Mouse (Mus musculus): ENCODE data around the gene Mpo. TPM values are rescaled to one million over a fixed set of nuclear protein-coding genes. Genes with fewer than 3 reads are reported as not detected.

The Mpo gene
- polyA plus RNA-seq, 1 experiment from 2014 or later, result 0.51 TPM

- WGBS, result 14% methylated on average over 31 of the region's 32 CpGs
- ATAC-seq (ENCODE audit: low FRiP score), result 0 out of 2 replicates have a peak, but pooled peaks have one; percentile 54
- H3K36me3 ChIP-seq, result peaks cover 50% of the 10 kb centered on the region
Measured at GRCm38 (mm10) chr11:87778100-87778765, 15.1 kb upstream of the Mpo start.

GRCm38 (mm10) chr11:87778915-87779314 lies 14.5 kb upstream of the Mpo start:
- Histone ChIP-seq H3K36me3 (peaks cover 49% of the 10 kb centered on the region), H3K4me1 (peaks cover 8% of the 10 kb centered on the region; the same call in 1 of the 2 replicates), H3K27me3 (replicated peaks) (peaks cover 8% of the 10 kb centered on the region; the same call in 1 of the 2 replicates), H3K4me3 (replicated peaks) (no peak overlapping the region), H3K9ac (replicated peaks) (0 out of 2 replicates have a peak overlapping the region, but pooled peaks have one; percentile 3), H3K27ac (replicated peaks) (no peak overlapping the region), H3K9me3 (replicated peaks) (no peaks in the 10 kb centered on the region), H3K4me2 (peak overlapping the region; percentile 59)
- ATAC-seq (ENCODE audit: low FRiP score), result 0 out of 2 replicates have a peak, but pooled peaks have one; percentile 7
- WGBS, result 51% methylated on average over 12 of the region's 12 CpGs

More at GRCm38 (mm10) chr11:87778100-87778765, 15.1 kb upstream of the Mpo start:
- H3K4me1 ChIP-seq, result peaks cover 8% of the 10 kb centered on the region; the same call in 1 of the 2 replicates
- H3K4me3 ChIP-seq (replicated peaks), result peak overlapping the region; percentile 26
- H3K4me2 ChIP-seq, result peak overlapping the region; percentile 59
- H3K27me3 ChIP-seq (replicated peaks), result peaks cover 8% of the 10 kb centered on the region; the same call in 1 of the 2 replicates
- no peak overlapping the region; the same call in 1 of the 2 replicates for H3K9ac ChIP-seq (replicated peaks)
- no peaks in the 10 kb centered on the region for H3K9me3 ChIP-seq (replicated peaks)
- no peak overlapping the region for H3K27ac ChIP-seq (replicated peaks)

GRCm38 (mm10) chr11:87779392-87779791 lies 14.0 kb upstream of the Mpo start:
- H3K4me3 ChIP-seq (replicated peaks), result no peak overlapping the region
- no peak overlapping the region for H3K9ac ChIP-seq (replicated peaks)
- ATAC-seq (ENCODE audit: low FRiP score), result no peak
- H3K27me3 ChIP-seq (replicated peaks), result peaks cover 8% of the 10 kb centered on the region; the same call in 1 of the 2 replicates
- no peak overlapping the region for H3K27ac ChIP-seq (replicated peaks)
- no peak overlapping the region for H3K4me2 ChIP-seq
- 83% methylated on average over 4 of the region's 4 CpGs for WGBS
- H3K4me1 ChIP-seq, result peaks cover 8% of the 10 kb centered on the region; the same call in 1 of the 2 replicates
- no peaks in the 10 kb centered on the region for H3K9me3 ChIP-seq (replicated peaks)
- H3K36me3 ChIP-seq, result peaks cover 52% of the 10 kb centered on the region

- H3K27ac ChIP-seq (replicated peaks), result no peak overlapping the region
- no peak overlapping the region for H3K4me2 ChIP-seq
- no peak overlapping the region for H3K4me3 ChIP-seq (replicated peaks)
- 87% methylated on average over 8 of the region's 8 CpGs for WGBS
- peaks cover 8% of the 10 kb centered on the region; the same call in 1 of the 2 replicates for H3K4me1 ChIP-seq
- H3K9ac ChIP-seq (replicated peaks), result no peak overlapping the region
- no peak for ATAC-seq (ENCODE audit: low FRiP score)
- peaks cover 59% of the 10 kb centered on the region for H3K36me3 ChIP-seq
- H3K27me3 ChIP-seq (replicated peaks), result peaks cover 8% of the 10 kb centered on the region; the same call in 1 of the 2 replicates
- no peaks in the 10 kb centered on the region for H3K9me3 ChIP-seq (replicated peaks)
Measured at GRCm38 (mm10) chr11:87780130-87780529, 13.3 kb upstream of the Mpo start.

GRCm38 (mm10) chr11:87790088-87790487 lies 3.3 kb upstream of the Mpo start:
- Histone ChIP-seq H3K4me1 (no peaks in the 10 kb centered on the region), H3K9me3 (replicated peaks) (no peaks in the 10 kb centered on the region), H3K4me3 (replicated peaks) (no peak overlapping the region), H3K27ac (replicated peaks) (no peak overlapping the region), H3K27me3 (replicated peaks) (no peaks in the 10 kb centered on the region), H3K36me3 (peaks cover 3% of the 10 kb centered on the region), H3K9ac (replicated peaks) (no peak overlapping the region), H3K4me2 (no peak overlapping the region)
- ATAC-seq (ENCODE audit: low FRiP score), result no peak
- WGBS, result 88% methylated on average over 6 of the region's 6 CpGs

GRCm38 (mm10) chr11:87801711-87802275 lies 8.4 kb downstream of the Mpo start:
- Histone ChIP-seq H3K4me2 (no peak overlapping the region), H3K27ac (replicated peaks) (no peak overlapping the region), H3K4me3 (replicated peaks) (no peak overlapping the region), H3K27me3 (replicated peaks) (no peaks in the 10 kb centered on the region), H3K4me1 (no peaks in the 10 kb centered on the region), H3K9ac (replicated peaks) (no peak overlapping the region), H3K9me3 (replicated peaks) (no peaks in the 10 kb centered on the region), H3K36me3 (no peaks in the 10 kb centered on the region)
- WGBS, result 87% methylated on average over 22 of the region's 22 CpGs
- no peak for ATAC-seq (ENCODE audit: low FRiP score)

GRCm38 (mm10) chr11:87802621-87803020 lies 9.2 kb downstream of the Mpo start:
- H3K4me2 ChIP-seq, result 0 out of 2 replicates have a peak overlapping the region, but pooled peaks have one; percentile 15
- H3K4me3 ChIP-seq (replicated peaks), result no peak overlapping the region
- 43% methylated on average over 14 of the region's 14 CpGs for WGBS

GRCm38 (mm10) chr11:87805448-87805847 lies 12.1 kb downstream of the Mpo start:
- no peak overlapping the region for H3K9ac ChIP-seq (replicated peaks)
- no peak overlapping the region for H3K4me2 ChIP-seq
- H3K27me3 ChIP-seq (replicated peaks), result no peaks in the 10 kb centered on the region
- WGBS, result 62% methylated on average over 1 of the region's 1 CpGs
- H3K27ac ChIP-seq (replicated peaks), result no peak overlapping the region
- H3K36me3 ChIP-seq, result no peaks in the 10 kb centered on the region
- ATAC-seq (ENCODE audit: low FRiP score), result no peak
- no peaks in the 10 kb centered on the region for H3K9me3 ChIP-seq (replicated peaks)
- H3K4me1 ChIP-seq, result no peaks in the 10 kb centered on the region
- no peak overlapping the region for H3K4me3 ChIP-seq (replicated peaks)

More at GRCm38 (mm10) chr11:87802621-87803020, 9.2 kb downstream of the Mpo start:
- H3K36me3 ChIP-seq, result no peaks in the 10 kb centered on the region
- no peaks in the 10 kb centered on the region for H3K4me1 ChIP-seq
- H3K27me3 ChIP-seq (replicated peaks), result no peaks in the 10 kb centered on the region
- no peak for ATAC-seq (ENCODE audit: low FRiP score)
- no peak overlapping the region for H3K27ac ChIP-seq (replicated peaks)
- H3K9me3 ChIP-seq (replicated peaks), result no peaks in the 10 kb centered on the region
- H3K9ac ChIP-seq (replicated peaks), result no peak overlapping the region

- Histone ChIP-seq H3K4me2 (no peak overlapping the region), H3K9ac (replicated peaks) (no peak overlapping the region), H3K27me3 (replicated peaks) (no peaks in the 10 kb centered on the region), H3K9me3 (replicated peaks) (no peaks in the 10 kb centered on the region), H3K4me1 (0 out of 2 replicates have a peak, but pooled peaks cover 5% of the 10 kb centered on the region), H3K4me3 (replicated peaks) (no peak overlapping the region), H3K36me3 (no peaks in the 10 kb centered on the region), H3K27ac (replicated peaks) (no peak overlapping the region)
- ATAC-seq (ENCODE audit: low FRiP score), result no peak
- 93% methylated on average over 6 of the region's 6 CpGs for WGBS
Measured at GRCm38 (mm10) chr11:87807433-87807832, 14.1 kb downstream of the Mpo start.

- no peak overlapping the region for H3K4me2 ChIP-seq
- H3K27me3 ChIP-seq (replicated peaks), result no peaks in the 10 kb centered on the region
- H3K9ac ChIP-seq (replicated peaks), result no peak overlapping the region
- H3K27ac ChIP-seq (replicated peaks), result no peak overlapping the region
- no peak overlapping the region for H3K4me3 ChIP-seq (replicated peaks)
- 84% methylated on average over 7 of the region's 7 CpGs for WGBS
- 0 out of 2 replicates have a peak, but pooled peaks cover 5% of the 10 kb centered on the region for H3K4me1 ChIP-seq
- no peaks in the 10 kb centered on the region for H3K9me3 ChIP-seq (replicated peaks)
- H3K36me3 ChIP-seq, result no peaks in the 10 kb centered on the region
- ATAC-seq (ENCODE audit: low FRiP score), result no peak
Measured at GRCm38 (mm10) chr11:87808236-87808635, 14.9 kb downstream of the Mpo start.

GRCm38 (mm10) chr11:87811396-87811795 lies 18.0 kb downstream of the Mpo start:
- Histone ChIP-seq H3K4me3 (replicated peaks) (no peak overlapping the region), H3K9me3 (replicated peaks) (no peaks in the 10 kb centered on the region), H3K4me1 (0 out of 2 replicates have a peak, but pooled peaks cover 5% of the 10 kb centered on the region), H3K4me2 (no peak overlapping the region), H3K27me3 (replicated peaks) (no peaks in the 10 kb centered on the region), H3K36me3 (no peaks in the 10 kb centered on the region), H3K27ac (replicated peaks) (no peak overlapping the region), H3K9ac (replicated peaks) (no peak overlapping the region)
- ATAC-seq (ENCODE audit: low FRiP score), result no peak
- WGBS, result 29% methylated on average over 4 of the region's 4 CpGs

- no peak for ATAC-seq (ENCODE audit: low FRiP score)
- no peak overlapping the region for H3K27ac ChIP-seq (replicated peaks)
- 62% methylated on average over 8 of the region's 8 CpGs for WGBS
Measured at GRCm38 (mm10) chr11:87814831-87815230, 21.4 kb downstream of the Mpo start.

More at GRCm38 (mm10) chr11:87814831-87815230, 21.4 kb downstream of the Mpo start:
- no peak overlapping the region for H3K4me3 ChIP-seq (replicated peaks)
- no peak overlapping the region for H3K4me2 ChIP-seq
- peaks cover 18% of the 10 kb centered on the region for H3K4me1 ChIP-seq
- no peak overlapping the region for H3K9ac ChIP-seq (replicated peaks)
- H3K27me3 ChIP-seq (replicated peaks), result no peaks in the 10 kb centered on the region
- no peaks in the 10 kb centered on the region for H3K36me3 ChIP-seq
- H3K9me3 ChIP-seq (replicated peaks), result no peaks in the 10 kb centered on the region
